Mouse (Mus musculus) G1E (cell line): ENCODE results near the gene Dnm3. TPM values are rescaled to one million over a fixed set of nuclear protein-coding genes. Genes with fewer than 3 reads are reported as not detected.

Experiments used
- ATAC-seq: 2 replicates; pipeline ENCODE4 v1.8.0; 2016; ENCODE audit warnings: mild to moderate bottlenecking; ENCODE audit not compliant: insufficient number of reproducible peaks, poor library complexity, low FRiP score, severe bottlenecking; ENCODE audit errors: extremely low read depth
- DNase-seq: peaks from one replicate; pipeline ENCODE4 v3.0.0; 2012; ENCODE audit warnings: low spot score
- H3K27me3 ChIP-seq: 2 replicates; pipeline ENCODE4 v1.6.1; 2012; ENCODE audit warnings: mild to moderate bottlenecking, low read length, inconsistent platforms; ENCODE audit not compliant: insufficient read depth
- H3K36me3 ChIP-seq: replicated peaks from 2 replicates; pipeline ENCODE3; 2012; ENCODE audit warnings: mild to moderate bottlenecking, inconsistent platforms
- H3K4me1 ChIP-seq: 2 replicates; pipeline ENCODE4 v1.6.1; 2012; ENCODE audit warnings: low read depth, low read length, inconsistent platforms, mixed read lengths; ENCODE audit not compliant: insufficient read depth
- H3K4me3 ChIP-seq: 2 replicates; pipeline ENCODE4 v1.5.1; 2012; ENCODE audit warnings: low read depth, mild to moderate bottlenecking, inconsistent platforms, low read length, moderate library complexity, mixed read lengths
- H3K9me3 ChIP-seq: replicated peaks from 2 replicates; pipeline ENCODE4 v1.6.1; 2012; ENCODE audit warnings: inconsistent platforms
- CTCF ChIP-seq: IDR thresholded peaks from 2 replicates; pipeline ENCODE4 v1.5.1; 2012; ENCODE audit warnings: low read depth, low read length, inconsistent platforms, mixed read lengths
- GATA1 ChIP-seq: IDR thresholded peaks from 2 replicates; pipeline ENCODE4 v1.6.1; 2012; ENCODE audit warnings: borderline replicate concordance, low read length, inconsistent platforms, mixed read lengths
- GATA2 ChIP-seq: IDR thresholded peaks from 2 replicates; pipeline ENCODE4 v1.6.1; 2012; ENCODE audit warnings: low read depth, low read length, inconsistent platforms, borderline replicate concordance
- POLR2AphosphoS5 ChIP-seq: IDR thresholded peaks from 2 replicates; pipeline ENCODE4 v1.6.1; 2012; ENCODE audit warnings: low read depth, low read length, inconsistent platforms; ENCODE audit not compliant: insufficient replicate concordance
- TAL1 ChIP-seq: conservative IDR thresholded peaks from 2 replicates; pipeline ENCODE4 v1.6.1; 2012; ENCODE audit warnings: low read depth, low read length, inconsistent platforms, mixed read lengths
- polyA plus RNA-seq: library from polyadenylated mRNA; stranded (reverse); fragments of >175 nt; gene quantifications from 2 replicates; pipeline ENCODE4 v1.2.3, GENCODE M21; 2012
- total RNA-seq, 2 experiments: library from RNA; stranded (forward) in 1 of 2; stranded (reverse) in 1 of 2; fragments of 200-1000 nt in 1 of 2; fragments of >200 nt in 1 of 2; fragmentation: Nextera tagmentation in 1 of 2; gene quantifications; 2 replicates each; pipeline ENCODE4 v1.2.3; 2014 to 2017

Gene Dnm3
- total and polyA plus RNA-seq, 3 experiments, result 0.27 to 0.66 TPM; not detected in 1

DNA sequence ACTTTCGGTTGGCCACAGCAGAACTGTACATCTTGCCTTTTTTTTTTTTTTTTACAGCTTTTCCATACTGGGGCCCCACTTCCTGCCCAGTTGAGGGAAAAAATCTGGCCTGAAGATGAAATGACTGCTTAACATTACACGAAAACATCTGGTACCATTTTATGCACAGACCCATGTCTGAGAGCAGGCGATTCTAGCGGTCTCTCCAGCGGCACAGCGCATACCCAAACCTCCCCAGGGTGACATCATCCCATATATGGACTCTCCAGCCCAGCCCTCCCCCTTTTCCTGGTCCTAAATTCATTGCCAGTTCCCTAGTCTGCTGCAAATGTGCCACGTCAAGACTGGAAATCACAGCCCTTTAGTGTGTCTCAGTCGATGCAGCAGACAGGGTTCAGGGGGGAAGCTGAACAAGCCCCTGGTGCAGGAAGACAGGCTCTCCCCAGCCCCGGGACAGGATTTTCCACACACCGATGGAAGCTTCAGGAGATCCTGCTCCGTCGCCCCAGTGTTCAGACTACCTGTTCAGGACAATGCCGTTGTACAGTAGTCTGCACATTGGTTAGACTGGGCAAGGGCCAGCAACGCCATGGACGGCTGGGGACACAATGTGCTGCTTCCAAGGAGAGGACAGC, 260.4 kb downstream of the Dnm3 start:
- Histone ChIP-seq H3K36me3 (no peaks in the 10 kb centered on the region), H3K4me1 (no peaks in the 10 kb centered on the region), H3K27me3 (peaks cover 6% of the 10 kb centered on the region; the same call in 1 of the 2 replicates), H3K4me3 (no peak overlapping the region), H3K9me3 (no peaks in the 10 kb centered on the region)
- no peak for DNase-seq
- no peak for TF ChIP-seq POLR2AphosphoS5
- no peak for TF ChIP-seq TAL1
- no peak for TF ChIP-seq CTCF
- ATAC-seq, result no peak

DNA sequence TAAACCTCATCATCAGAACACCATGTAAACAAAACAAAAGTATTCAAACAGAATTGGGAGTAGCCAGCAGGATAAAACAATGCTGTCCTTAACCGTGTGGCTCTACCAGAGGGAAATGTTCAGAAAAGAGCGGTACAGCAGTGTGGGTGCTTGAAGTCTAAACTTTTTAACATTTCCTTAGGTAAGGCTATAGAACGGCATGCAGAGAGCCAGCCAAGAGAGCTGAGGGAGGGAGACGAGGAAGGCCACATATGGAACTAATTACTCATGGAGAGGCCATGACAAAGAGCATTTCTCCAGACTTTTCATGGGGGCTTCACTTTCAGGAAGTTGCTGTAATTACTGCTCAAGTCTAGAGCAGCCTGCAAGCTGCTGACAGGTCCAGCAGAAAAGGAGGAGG, 261.2 kb downstream of the Dnm3 start:
- H3K4me1 ChIP-seq, result no peaks in the 10 kb centered on the region
- ATAC-seq, result no peak

DNA sequence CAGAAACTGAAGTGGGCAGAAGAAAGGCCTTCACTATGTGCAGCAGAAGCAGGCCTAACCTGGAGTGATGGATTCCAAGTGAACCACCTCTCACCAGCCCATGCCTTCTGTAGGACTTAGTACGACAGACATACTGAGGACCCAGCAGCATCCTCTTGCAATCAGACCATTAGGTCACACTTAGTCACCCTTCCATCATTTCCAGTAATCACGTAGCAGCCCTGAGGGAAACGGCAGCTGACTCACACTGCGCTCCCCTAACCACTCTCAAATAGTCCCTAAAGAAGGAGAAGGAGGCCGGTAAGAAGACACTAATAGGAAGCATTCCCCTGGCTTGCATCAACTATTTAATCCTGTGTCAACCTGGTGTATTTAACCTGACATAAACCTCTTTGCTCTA, 262.1 kb downstream of the Dnm3 start:
- H3K9me3 ChIP-seq, result no peaks in the 10 kb centered on the region
- peaks cover 6% of the 10 kb centered on the region; the same call in 1 of the 2 replicates for H3K27me3 ChIP-seq
- DNase-seq (no peak), ATAC-seq (no peak)
- no peaks in the 10 kb centered on the region for H3K4me1 ChIP-seq
- no peaks in the 10 kb centered on the region for H3K36me3 ChIP-seq
- no peak overlapping the region for H3K4me3 ChIP-seq
- TF ChIP-seq GATA2, result no peak
- TF ChIP-seq CTCF, result no peak
- TF ChIP-seq GATA1, result no peak
- no peak for TF ChIP-seq TAL1
- no peak for TF ChIP-seq POLR2AphosphoS5

More for the DNA sequence above, 261.2 kb downstream of the Dnm3 start:
- H3K9me3 ChIP-seq, result no peaks in the 10 kb centered on the region
- no peaks in the 10 kb centered on the region for H3K36me3 ChIP-seq
- no peak for TF ChIP-seq POLR2AphosphoS5
- no peak for TF ChIP-seq GATA1
- TF ChIP-seq TAL1, result no peak
- TF ChIP-seq GATA2, result no peak
- TF ChIP-seq CTCF, result no peak
- H3K27me3 ChIP-seq, result peaks cover 6% of the 10 kb centered on the region; the same call in 1 of the 2 replicates
- no peak for DNase-seq
- no peak overlapping the region for H3K4me3 ChIP-seq

DNA sequence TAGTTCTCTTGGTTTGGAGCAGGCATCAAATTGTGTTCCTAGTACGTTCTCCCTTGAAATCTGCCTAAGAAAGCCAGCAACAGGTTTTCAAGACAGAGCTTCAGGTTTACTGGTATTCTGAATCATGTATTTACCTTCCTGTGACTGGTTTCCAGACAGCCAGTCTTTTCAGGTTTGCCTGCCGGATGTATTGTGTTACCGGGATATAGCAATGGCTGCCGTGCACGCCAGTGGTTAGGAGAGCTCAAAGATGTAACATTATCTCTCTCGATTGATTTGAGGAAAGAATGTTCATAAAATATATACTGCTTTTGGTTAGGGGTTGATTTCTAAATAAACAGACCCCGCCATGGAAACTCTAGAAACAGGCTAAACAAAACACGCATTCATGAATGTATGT, 264.8 kb downstream of the Dnm3 start:
- peaks cover 6% of the 10 kb centered on the region; the same call in 1 of the 2 replicates for H3K27me3 ChIP-seq
- no peaks in the 10 kb centered on the region for H3K36me3 ChIP-seq
- no peak overlapping the region for H3K4me3 ChIP-seq
- no peaks in the 10 kb centered on the region for H3K9me3 ChIP-seq
- DNase-seq (no peak), ATAC-seq (no peak)
- H3K4me1 ChIP-seq, result no peaks in the 10 kb centered on the region
- TF ChIP-seq POLR2AphosphoS5 (no peak), CTCF (no peak), GATA1 (no peak), GATA2 (no peak), TAL1 (no peak)

DNA sequence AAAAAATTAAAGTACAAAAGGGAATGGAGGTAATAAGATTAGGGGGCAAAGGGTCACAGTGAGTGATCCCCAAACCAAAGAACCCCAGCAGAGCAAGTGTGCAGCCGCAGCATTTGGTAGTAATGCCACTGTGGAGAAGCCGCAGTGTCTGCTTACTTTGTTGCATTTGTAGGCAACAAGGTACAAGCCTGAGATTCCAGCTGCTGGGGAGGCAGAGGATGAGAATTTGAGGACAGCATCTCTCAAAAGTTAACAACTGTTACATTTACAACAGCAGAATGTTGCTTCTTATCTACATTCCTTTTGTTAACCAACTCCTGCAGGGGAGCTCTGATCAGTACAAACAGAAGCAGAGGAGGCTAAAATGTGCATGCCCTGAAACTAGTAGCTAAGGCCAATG, 267.3 kb downstream of the Dnm3 start:
- Histone ChIP-seq H3K4me3 (no peak overlapping the region), H3K27me3 (no peaks in the 10 kb centered on the region), H3K9me3 (no peaks in the 10 kb centered on the region), H3K4me1 (no peaks in the 10 kb centered on the region), H3K36me3 (no peaks in the 10 kb centered on the region)
- DNase-seq (no peak), ATAC-seq (no peak)
- TF ChIP-seq TAL1, result no peak
- TF ChIP-seq POLR2AphosphoS5, result no peak
- TF ChIP-seq CTCF, result no peak
- no peak for TF ChIP-seq GATA2
- no peak for TF ChIP-seq GATA1

DNA sequence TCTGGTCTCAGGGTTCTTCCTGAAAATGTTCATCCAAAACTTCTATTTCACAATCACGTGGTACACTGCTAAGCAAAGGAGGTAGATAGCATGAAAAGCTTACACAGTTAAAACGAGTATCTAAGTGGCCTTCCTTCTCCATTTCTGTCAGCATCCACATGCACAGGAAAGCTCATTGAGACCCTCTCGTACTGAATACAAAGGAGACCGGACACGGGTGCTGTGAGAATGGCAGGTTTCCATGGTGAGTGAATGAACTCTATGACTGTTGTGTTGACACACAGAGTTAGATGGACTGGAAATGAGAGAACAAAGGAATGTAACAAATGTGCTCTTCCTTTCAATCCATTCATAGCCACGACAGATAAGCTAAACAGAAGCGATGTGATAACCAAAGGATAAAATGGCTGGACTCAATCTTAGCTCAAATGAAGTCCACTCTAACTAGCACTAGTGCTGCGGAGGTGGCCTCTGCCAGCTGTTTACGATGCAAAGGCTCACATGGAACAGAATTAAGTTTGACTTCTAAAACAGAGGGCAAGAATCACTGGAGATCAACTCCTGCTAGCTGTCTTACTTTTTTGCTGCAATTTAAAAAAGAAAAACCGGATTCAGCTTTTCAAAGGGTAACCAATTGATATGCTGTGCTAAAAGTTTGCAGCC, 268.2 kb downstream of the Dnm3 start:
- Histone ChIP-seq H3K4me1 (no peaks in the 10 kb centered on the region), H3K27me3 (no peaks in the 10 kb centered on the region; the same call in 1 of the 2 replicates), H3K4me3 (no peak overlapping the region), H3K9me3 (no peaks in the 10 kb centered on the region), H3K36me3 (no peaks in the 10 kb centered on the region)
- DNase-seq (no peak), ATAC-seq (no peak)
- TF ChIP-seq POLR2AphosphoS5 (no peak), GATA1 (no peak), CTCF (no peak), TAL1 (no peak), GATA2 (no peak)
